Mouse (Mus musculus) spleen, embryonic (tissue): Measurements from ENCODE around the gene Lce1j.
"Not testable (repeated sequence)": the region's sequence is repeated elsewhere in the genome, so short reads cannot be mapped to it uniquely, and the experiment has no call there.

Experiments
- CTCF ChIA-PET: fragments of 350-600 bp; sonication (Branson Sonifier 250); formaldehyde crosslinking; loops from one replicate; lab custom pipeline; 2022; lab: Charles Lee

The Lce1j gene

GRCm38 (mm10) chr3:92790414-92790813, at the start of gene Lce1j:
TSS of gene Lce1j (minus strand) at chr3:92790514.
- CTCF ChIA-PET, result no interaction called here

- CTCF ChIA-PET, result no interaction called here
Observed at GRCm38 (mm10) chr3:92827108-92827507, 36.8 kb upstream of the Lce1j start, which contains the start of gene Kprp. TSS of gene Kprp (minus strand) at chr3:92827247.

- CTCF ChIA-PET, result no interaction called here
Observed at GRCm38 (mm10) chr3:92825808-92826207, 35.5 kb upstream of the Lce1j start.

DNA sequence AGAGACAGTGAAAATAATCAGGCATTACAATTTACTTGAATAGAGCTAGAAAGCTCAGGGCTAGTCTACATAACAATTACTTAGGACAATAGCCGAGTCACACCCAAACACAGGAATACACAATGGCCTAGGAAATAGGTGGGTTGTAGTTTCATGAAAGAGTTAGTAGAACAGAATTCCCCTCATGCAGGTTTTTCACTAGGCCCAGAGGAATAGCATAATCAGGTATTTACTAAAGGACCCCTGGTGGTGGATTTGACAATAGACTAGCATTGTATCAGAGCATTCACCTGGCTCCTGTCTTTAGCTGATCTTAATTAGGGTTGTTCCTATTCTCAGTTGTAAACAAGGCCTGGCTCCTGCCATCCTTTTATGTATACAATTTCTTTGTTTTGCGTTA, 25.7 kb upstream of the Lce1j start:
- CTCF ChIA-PET, result not testable (repeated sequence)

DNA sequence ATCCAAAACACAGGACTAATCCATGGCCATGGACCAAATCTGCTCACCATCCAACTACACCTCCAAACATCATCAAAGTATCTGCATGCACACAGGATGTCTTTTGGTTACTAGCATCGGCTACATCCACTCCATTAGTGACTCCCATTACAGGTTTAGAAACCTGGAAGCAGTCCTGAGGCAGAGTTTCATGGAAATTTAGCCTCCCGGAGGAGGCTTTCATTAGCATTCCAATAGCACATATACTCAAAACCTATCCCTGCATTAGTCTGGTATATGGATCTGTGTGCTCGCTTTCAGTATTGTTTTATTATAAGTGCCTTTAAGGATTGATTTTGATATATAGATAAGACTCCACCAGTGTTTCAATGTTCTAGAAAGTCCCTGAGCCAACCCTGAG, 25.3 kb upstream of the Lce1j start:
- CTCF ChIA-PET, result no interaction called here

GRCm38 (mm10) chr3:92807791-92808190, 17.5 kb upstream of the Lce1j start, which contains the start of gene Lce1k:
TSS of gene Lce1k (minus strand) at chr3:92807891.
- CTCF ChIA-PET, result no interaction called here

DNA sequence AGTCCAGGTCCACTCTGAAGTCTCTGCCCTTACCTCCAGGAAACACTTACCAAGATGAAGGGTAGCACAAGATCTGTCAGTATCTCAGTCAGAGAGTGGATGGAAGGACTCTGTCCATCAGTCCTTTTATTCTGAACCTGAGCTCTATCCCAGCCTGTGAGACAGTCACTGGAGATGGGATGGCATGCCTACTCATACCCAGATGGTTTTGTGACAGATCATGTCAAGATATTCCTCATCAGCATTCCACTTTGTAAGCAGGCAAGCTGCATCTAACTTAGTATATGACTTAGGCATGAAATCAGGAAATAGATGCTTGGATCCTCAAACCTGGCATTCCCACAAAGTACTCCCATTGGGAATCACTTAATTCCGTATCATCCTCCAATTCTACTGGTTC, 11.5 kb downstream of the Lce1j start, which contains the start of gene Lce1i:
Gene Lce1i (minus strand): TSS at position 101 of the 400 bp plus-strand sequence.
- CTCF ChIA-PET, result no interaction called here

DNA sequence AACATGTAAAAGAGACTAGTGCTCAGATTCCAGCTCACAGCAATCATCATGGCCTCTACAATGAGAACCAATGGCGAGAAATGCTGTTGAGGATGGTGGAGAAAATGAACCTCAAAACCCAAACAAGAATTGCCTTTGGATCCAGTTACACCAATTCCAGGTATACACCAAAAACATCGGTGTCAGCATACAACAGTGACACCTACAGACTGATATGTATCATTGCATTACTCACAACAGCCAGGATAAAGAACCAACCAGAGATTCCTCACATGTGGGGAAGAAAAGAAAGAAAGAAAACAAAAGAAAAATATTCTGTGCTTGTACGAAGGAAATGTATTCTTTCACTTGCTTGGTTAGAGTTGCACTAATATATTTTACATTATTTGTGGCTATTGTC, 18.7 kb downstream of the Lce1j start:
- CTCF ChIA-PET, result no interaction called here

DNA sequence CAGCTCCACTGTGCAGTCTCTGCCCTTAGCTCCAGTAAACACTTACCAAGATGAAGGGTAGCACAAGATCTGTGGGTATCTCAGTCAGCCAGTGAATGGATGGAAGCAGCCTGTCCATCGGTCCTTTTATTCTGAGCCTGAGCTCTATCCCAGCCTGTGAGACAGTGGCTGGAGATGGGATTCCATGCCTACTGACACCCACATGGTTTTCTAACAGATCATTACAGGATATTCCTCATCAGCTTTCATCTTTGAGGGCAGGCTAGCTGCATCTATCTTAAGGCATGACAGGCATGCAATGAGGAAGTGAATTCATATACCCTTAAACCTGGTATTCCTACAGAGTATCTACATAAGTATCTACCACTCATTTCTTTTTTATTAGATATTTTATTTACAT, 25.3 kb downstream of the Lce1j start, which contains the start of gene Lce1h:
Gene Lce1h (minus strand): TSS at position 101 of the 400 bp plus-strand sequence.
- CTCF ChIA-PET, result no interaction called here

DNA sequence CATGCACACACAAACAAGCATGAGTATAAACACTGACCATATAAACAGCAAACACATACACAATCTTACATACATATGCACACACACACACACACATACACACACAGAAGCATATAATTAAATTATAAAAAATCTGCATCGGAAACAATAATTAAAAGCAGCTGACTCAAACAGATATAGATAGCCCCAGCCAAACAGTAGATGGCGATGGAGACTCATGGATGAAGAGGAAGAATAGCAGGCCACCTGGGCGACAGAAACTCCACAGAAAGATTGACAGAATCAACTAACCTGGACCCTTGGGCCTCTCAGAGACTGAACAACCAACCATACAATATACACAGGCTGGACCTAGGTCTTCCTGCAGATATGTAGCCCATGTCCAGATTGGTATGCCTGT, 37.1 kb downstream of the Lce1j start:
- CTCF ChIA-PET, result no interaction called here

DNA sequence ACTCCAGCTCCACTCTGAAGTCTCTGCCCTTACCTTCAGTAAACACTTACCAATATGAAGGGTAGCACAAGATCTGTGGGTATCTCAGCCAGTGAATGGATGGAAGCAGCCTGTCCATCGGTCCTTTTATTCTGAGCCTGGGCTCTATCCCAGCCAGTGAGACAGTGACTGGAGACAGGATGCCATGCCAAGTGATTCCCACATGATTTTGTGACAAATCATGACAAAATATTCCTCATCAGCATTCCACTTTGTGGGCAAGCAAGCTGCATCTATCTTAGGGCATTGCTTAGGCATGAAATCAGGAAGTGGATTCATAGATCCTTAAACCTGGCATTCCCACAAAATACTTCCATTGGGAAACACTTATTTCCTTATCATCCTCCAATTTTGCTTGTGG, 38.1 kb downstream of the Lce1j start, which contains the start of gene Lce1g:
Gene Lce1g (minus strand): TSS at position 101 of the 400 bp plus-strand sequence.
- CTCF ChIA-PET, result no interaction called here

- CTCF ChIA-PET, result no interaction called here
Observed at GRCm38 (mm10) chr3:92738996-92739395, 51.3 kb downstream of the Lce1j start, which contains the start of gene Gm38119. TSS of gene Gm38119 (minus strand) at chr3:92739096.
